Mouse (Mus musculus): ENCODE data around the gene Skor1.

The Skor1 gene

DNA sequence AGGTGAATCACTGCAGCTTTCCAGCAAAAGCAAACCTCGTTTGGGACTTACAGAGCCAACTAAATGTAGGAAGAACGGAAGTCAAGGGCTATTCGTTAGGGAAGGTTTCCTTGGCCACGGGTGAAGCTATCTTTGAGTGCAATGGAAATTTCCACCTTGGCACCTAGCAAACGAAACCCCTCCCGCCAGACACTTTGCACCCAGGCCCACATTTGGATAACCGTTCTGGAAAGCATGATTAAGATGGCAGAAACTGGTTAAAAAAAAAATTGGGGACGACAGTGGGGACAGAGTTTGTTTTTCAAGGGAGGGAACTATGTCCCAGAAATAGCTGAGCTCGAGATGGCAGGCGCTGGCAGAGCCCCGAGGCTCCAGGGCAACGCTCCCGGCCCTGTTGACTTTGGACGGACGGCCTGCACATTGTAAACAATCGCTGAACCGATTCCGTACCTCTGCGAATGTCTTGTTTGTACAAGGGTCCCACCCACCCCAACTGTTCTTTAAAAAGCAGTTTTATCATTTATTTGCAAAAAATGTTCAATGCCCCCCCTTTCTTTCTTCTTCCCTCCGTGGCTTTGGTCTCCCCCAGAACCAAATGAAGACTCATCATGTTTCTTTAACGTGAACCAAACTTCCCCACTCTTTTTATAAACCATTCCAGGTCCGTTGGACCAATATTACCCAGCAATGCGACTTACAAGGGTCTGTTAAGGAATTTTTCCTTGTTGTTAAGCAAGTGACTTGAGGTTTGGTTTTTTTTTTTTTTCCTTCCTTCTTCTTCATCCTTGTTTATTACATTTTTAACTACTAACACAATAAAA is 57.5 kb downstream of the Skor1 start:
- DNase-seq (ENCODE audit: low spot score): peak; percentile 24

DNA sequence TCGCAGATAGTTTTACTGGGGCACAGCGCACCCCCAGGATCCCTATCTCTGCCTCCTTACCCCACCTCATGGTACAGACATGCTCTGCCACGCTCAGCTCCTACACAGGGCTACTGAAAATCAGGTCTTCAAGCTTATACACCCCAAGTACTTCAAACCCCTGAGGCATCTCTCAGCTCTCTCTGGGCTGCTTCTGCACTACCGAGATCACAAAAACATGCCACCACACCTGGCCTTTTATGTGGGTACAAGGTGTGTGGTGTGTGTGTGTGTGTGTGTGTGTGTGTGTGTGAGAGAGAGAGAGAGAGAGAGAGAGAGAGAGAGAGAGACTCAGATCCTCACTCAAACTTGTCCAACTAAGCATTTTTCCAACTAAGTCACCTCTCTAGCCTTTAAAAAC is 59.6 kb downstream of the Skor1 start:
- DNase-seq (ENCODE audit: low spot score): no peak

Data from ovary, adult 18-20 months (tissue).